Mouse (Mus musculus) mammary gland, adult 2 months (tissue): ENCODE measurements around the gene Pex6. TPM values are rescaled to one million over a fixed set of nuclear protein-coding genes. Genes with fewer than 3 reads are reported as not detected.

Experiments used
- polyA plus RNA-seq: library from polyadenylated mRNA; depleted of rRNA; stranded (reverse); fragments of >200 nt; gene quantifications from 2 replicates; pipeline ENCODE4 v1.2.3, GENCODE M21; 2012; ENCODE audit warnings: low replicate concordance; rRNA removed

Gene Pex6
- polyA plus RNA-seq: 72.0 and 135 TPM in 2 replicates

DNA sequence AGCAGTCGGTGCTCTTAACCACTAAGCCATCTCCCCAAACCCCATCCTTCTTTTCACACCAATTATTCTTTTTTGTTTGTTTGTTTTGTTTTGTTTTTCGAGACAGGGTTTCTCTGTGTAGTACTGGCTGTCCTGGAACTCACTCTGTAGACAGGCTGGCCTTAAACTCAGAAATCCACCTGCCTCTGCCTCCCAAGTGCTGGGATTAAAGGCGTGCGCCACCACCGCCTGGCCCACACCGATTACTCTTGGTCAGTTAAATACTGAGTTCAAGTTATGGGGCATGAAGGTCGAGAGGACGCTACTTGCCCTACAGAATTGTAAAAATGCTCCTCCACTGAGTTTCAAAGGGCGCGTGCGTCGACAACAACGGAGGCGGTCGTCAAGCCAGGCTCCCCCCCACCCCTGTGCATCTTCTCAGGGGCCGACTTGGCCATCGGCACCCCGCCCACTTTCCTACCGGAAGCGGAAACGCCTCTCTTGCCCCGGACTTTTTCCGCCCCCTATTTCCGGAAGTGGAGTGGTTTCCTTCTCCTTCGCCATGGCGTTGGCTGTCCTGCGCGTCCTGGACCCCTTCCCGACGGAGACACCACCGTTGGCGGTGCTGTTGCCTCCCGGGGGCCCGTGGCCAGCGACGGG, at the start of gene Pex6:
Gene Pex6 (plus strand): TSS at position 505 of the 639 bp plus-strand sequence.

DNA sequence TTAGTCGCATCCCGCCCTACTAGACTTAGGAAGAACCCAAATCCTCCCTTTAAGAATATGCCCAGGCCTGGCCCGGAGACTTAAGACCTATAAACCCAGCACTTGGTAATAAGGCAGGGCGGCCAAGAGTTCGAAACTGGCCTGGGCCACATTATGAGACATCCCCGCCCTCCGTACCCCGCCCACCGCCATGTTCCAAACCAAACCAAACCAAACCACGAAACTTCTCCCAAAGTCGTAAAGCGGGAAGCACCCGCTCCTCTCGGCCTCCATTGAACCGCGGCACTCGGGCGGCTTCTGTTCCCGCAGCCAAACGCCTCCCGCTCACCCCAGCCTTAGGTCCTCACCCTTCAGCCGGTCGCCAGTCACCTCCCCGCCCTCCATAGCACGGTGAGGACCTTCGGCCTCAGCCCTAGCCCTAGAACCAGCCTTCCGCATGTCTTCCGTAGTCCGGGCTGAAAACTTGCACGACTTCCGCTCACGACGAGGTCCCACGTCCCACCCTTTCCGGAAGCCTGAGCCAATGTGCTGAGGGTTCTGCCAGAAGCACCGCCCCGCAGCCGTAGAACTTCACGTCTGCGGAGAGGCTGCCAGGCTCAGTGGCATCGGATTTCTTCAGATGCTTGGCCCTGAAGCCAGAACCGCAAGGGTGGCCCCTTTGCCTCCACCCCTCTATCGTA, 37.3 kb upstream of the Pex6 start, which contains the start of gene Rrp36:
Gene Rrp36 (minus strand): TSS at position 503 of the 680 bp plus-strand sequence.

DNA sequence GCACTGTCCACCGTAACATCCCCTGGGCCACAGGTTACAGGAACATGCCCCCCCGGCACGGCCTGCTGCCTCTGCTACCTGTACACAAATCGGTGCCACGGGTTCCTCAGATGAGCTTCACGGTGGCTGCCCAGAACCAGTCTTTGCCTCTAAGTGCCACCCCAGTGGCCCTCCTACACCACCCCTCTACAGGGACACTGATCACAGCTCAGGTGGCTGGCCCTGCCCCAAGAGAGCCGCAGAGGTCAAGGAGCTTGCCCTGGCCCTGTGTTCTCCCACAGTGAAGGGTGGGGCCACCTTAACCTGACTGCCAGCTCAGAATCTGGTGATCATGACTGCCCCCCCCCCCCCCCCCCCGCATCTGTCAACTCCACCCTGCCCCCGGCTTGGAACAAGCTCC, 32.8 kb upstream of the Pex6 start, which contains the start of gene Mea1:
Gene Mea1 (plus strand): TSS at position 378 of the 400 bp plus-strand sequence.

DNA sequence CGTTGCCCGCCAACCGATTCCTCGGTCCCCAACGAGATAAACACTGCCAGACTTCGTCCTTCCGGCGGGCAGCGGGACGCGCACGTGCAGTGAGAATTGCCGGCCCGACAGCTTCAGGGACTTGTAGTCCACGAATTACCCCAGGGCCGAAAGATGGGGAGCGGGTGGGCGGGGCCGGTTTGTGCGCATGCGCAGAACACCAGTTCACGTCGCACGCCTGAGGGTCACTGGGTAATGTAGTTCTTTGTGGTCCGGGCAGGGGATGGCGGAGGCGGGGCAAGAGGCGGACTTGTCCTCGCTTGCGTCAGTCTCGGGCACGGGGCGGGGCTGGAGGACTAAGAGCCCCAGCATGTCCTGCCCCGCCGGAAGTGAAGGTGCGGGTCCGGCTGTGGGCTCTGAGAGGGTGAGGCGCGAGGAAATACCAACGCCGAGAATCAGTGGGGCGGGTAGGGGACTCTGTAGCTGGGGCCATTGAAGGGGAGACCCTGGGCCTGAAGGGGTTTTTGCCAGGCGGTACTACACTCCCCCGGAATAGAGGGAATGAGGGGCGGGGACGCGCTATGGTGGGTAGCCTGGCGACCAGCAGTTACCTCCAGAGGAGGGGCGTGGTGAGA, 30.4 kb upstream of the Pex6 start, which contains the start of gene Klhdc3:
Gene Klhdc3 (minus strand): TSS at position 155 of the 614 bp plus-strand sequence.

DNA sequence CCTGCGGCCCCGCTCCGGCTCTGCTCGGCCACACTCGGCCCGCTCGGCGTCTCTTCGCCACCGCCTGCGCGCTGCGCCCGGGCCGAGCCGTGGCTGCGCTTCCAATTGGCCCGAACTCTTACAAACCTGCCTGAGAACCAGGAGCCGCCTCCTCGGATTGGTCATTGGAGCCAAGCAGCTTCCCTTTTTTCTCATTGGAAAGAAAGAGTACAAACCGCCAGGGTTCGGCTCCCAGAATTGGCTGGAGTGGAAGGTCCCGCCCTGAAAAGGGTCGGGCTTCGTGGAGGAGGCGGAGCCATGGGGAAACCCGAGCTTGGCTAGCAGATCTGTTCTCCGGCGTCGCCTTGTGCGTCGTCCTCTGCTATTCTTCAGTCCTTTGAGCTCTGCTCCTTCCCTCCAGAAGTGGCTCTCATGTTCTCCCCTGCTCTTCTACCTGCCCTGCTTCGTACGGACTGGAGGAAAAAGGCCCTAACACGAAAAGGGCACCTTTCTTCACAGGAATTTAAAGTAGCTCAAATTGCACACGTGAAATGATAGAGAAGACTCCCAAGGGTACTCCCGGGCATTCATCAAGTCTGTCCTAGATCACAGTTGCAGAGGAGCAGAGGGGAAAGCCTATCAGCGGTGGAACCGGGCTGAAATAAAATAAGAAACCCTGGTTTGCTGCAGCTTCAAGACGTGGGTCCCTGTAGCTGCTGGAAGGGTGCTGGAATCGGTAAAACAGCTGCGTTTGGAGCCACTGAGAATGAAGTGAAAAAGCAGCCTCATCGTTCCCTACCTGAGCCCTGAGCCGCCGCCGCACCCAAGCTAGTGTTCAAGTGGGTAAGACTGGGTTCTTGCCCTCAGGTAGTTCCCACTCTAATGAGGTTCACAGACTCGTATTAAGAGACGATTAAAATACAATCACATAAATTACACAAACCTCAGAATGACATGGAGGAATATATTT, 6.1 kb upstream of the Pex6 start, which contains the start of gene Ppp2r5d:
Gene Ppp2r5d (minus strand): TSS at position 225 of the 949 bp plus-strand sequence.

DNA sequence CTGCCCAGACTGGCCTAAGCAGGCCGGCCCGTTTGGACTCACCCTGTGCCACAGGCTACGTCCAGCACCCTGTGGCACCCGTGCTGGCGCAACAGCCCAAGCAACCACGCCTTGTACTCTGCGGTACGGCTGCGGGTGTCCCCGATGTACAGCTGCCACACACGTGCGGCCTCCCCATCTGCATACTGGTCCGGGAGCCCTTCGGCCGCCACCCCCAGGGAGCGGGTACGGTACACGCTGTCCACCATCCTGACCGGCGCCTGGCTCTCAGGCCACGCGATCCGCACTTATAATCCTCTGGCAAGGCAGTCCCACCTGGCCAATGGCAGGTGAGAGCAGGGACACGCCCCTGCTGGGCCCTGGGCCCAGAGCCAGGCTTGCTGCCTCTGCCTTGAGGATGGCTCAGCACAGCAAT, 17.6 kb downstream of the Pex6 start, which contains the start of gene Gnmt:
Gene Gnmt (minus strand): TSS at position 265 of the 415 bp plus-strand sequence.

DNA sequence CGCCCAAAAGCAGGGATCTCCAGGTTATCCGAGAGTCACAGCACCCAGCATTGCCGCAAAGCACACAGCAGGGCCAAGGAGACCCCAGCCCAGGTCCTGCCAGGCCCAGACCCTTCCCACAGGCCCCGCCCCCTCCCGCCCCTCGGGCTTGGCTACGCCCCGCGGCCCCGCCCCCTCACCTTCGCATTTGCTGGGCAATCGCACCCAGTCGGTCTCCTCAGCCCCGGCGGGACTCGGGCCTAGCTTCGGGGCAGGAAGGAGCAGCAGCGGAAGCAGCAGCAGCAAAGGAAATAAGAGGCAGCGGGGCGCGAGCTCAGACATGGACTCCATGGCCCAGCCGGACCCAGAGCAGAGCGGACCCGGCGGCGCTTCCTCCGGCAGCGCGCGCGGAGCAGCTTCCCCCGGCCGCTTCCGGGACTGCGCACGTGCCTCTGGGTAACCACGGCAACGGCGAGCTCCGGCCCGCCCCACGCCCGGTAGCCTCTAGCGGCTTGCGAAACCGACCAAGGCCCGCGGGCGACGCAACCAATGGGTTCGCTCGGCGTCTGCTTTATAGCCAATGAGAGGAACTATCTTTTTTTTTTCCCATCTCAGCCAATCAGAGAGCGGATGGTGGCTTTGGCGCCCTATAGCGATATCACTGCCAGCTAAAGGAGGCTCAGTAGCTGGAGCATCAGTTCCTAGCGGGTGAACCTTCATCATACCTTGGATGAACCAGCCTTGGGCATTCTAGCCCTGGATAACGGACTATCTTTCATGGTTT, 40.7 kb downstream of the Pex6 start, which contains the start of gene Cnpy3:
Gene Cnpy3 (minus strand): TSS at position 421 of the 763 bp plus-strand sequence.

DNA sequence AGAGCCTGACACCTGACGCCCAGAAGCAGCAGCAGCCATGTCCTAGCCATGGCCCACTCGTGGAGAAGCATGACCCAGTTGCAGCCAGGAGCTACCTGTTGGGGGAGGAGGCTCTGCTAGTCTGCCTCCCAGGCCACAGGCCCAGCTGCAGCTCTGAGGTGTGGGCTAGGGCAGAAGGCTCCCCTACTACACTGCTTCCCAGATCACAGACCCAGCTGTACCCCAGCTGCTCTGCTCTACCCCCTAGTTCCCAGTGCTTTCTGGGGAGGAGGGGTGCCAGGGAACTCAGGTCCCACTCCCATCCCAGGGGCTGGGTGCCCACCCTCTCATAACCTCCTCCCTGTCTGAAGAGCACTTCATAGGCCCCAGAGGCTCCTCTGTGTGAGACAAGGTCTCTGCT, 52.3 kb downstream of the Pex6 start, which contains the start of gene Ptcra:
Gene Ptcra (minus strand): TSS at position 169 of the 400 bp plus-strand sequence.

DNA sequence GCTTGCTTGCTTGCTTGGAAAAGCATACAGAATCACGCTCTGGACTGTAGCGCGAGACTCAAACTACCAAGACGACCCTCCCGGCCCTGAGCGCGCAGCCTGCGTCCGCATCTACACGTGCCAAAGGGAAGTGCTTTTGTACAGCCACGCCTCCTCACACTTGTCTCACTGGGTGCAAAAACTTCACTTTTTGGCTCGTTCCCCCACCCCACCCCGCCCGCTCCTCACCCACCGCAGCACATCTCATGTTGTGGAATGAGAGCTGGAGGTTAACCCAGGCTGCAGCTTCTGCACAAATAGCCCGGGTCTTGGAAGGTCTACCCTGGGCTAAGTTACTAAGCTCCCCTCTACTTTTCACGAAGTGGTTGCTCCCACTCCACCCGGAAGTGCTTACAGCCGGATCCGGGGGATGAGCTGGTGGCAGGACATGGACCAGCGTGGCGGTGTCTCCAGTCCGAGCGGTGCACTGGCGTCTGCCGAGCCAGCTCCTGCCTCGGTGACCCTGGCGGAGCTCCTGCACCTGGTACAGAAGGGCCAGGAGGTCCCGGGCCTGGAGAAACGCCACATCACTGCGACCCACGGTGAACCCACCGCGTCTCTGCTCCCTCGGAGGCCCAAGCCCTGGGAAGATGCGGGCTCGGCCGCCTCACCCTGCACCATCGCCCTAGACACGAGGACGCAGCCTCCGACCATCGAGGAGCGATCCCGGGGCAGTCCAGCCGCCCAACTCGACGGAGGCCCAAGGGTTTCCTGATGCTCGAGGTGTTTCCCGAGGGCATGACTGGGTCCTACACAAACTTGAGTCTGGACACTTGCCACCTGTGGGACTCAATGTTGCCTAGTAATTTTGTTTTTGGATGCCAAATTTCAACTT, 61.4 kb downstream of the Pex6 start, which contains the start of gene 2310039H08Rik:
Gene 2310039H08Rik (plus strand): TSS at position 232 of the 874 bp plus-strand sequence.

Other genes with a start within 250 kb of the Pex6 start
- gene Ttbk1, start 223.8 kb upstream of the Pex6 start, polyA plus RNA-seq: 0.33 and 0.61 TPM in 2 replicates
- gene Dnph1, start 214.8 kb upstream of the Pex6 start, polyA plus RNA-seq: 1.5 and 2.5 TPM in 2 replicates
- gene Cul9, start 165.1 kb upstream of the Pex6 start, polyA plus RNA-seq: 28.6 and 40.6 TPM in 2 replicates
- gene Srf, start 155.3 kb upstream of the Pex6 start, polyA plus RNA-seq: 176 and 261 TPM in 2 replicates
- gene Ptk7, start 82.0 kb upstream of the Pex6 start, polyA plus RNA-seq: 14.6 and 22.5 TPM in 2 replicates
- 14.0 and 17.3 TPM in 2 replicates for gene Klc4, start 65.4 kb upstream of the Pex6 start, polyA plus RNA-seq
- 83.5 and 162 TPM in 2 replicates for gene Mrpl2, start 65.2 kb upstream of the Pex6 start, polyA plus RNA-seq
- gene Cul7, start 61.1 kb upstream of the Pex6 start, polyA plus RNA-seq: 36.6 and 61.4 TPM in 2 replicates
- gene Rrp36, start 37.1 kb upstream of the Pex6 start, polyA plus RNA-seq: 29.3 and 29.6 TPM in 2 replicates
- 48.0 and 62.7 TPM in 2 replicates for gene Mea1, start 32.7 kb upstream of the Pex6 start, polyA plus RNA-seq
- 83.6 and 114 TPM in 2 replicates for gene Klhdc3, start 30.5 kb upstream of the Pex6 start, polyA plus RNA-seq
- 57.9 and 60.6 TPM in 2 replicates for gene Ppp2r5d, start 6.4 kb upstream of the Pex6 start, polyA plus RNA-seq
- gene Gnmt, start 17.7 kb downstream of the Pex6 start, polyA plus RNA-seq: 1.8 and 15.7 TPM in 2 replicates
- gene Cnpy3, start 40.8 kb downstream of the Pex6 start, polyA plus RNA-seq: 47.8 and 60.7 TPM in 2 replicates
- gene Ptcra, start 52.2 kb downstream of the Pex6 start, polyA plus RNA-seq: not detected in 2 replicates
- 115 and 225 TPM in 2 replicates for gene 2310039H08Rik, start 61.2 kb downstream of the Pex6 start, polyA plus RNA-seq
- gene Rpl7l1, start 71.2 kb downstream of the Pex6 start, polyA plus RNA-seq: 15.8 and 25.4 TPM in 2 replicates
- 10.7 and 10.8 TPM in 2 replicates for gene Bicral, start 147.0 kb downstream of the Pex6 start, polyA plus RNA-seq
- gene Tbcc, start 179.2 kb downstream of the Pex6 start, polyA plus RNA-seq: 14.8 and 25.2 TPM in 2 replicates
- gene Prph2, start 199.0 kb downstream of the Pex6 start, polyA plus RNA-seq: not detected in 2 replicates